In the genomic region with DNA sequence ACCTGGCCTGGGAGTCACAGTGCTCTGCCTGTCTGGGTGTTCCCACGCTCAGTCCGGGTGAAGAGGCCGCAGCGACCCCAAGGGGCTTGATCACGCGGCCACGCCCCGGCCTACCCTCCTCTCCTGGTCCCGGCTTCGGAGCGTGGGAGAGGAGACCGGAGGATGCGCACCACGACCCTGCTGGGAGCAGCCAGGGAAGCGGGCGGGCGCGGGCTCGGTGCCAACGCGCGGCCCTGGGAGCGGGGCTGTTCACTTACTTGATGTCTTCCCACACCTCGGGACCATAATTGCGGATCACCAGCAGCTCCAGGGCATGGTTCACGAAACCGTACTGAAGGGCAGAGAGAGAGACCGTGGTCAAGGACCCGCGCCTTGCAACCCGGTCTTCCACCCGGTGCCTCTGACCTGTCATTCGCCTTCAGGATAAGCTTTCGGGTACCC, we compare ENCODE assay signal across 8 mouse cellular contexts. TPM values are rescaled to one million over a fixed set of nuclear protein-coding genes. Genes with fewer than 3 reads are reported as not detected.
DNase-seq lines count a peak whose midpoint lies in the region; ATAC-seq and TF ChIP-seq lines count a peak whose summit lies in the region.

No protein-coding gene starts in this region.

- H3K27me3 ChIP-seq in embryonic facial prominence, embryonic 12.5 days: peaks cover 4% of the 10 kb centered on the region; the same call in 1 of the 2 replicates
- no peaks in the 10 kb centered on the region for H3K27me3 ChIP-seq in heart, adult 2 months (ENCODE audit: control insufficient read depth, insufficient read depth, low read length)
- peaks cover 27% of the 10 kb centered on the region for H3K27me3 ChIP-seq in midbrain, embryonic 10.5 days (ENCODE audit: low read depth, poor library complexity, severe bottlenecking)

- TF ChIP-seq CTCF in heart, adult 2 months (IDR thresholded peaks at IDR 0.05): no peak

- ATAC-seq in CD4-positive, CD25-positive, alpha-beta regulatory T cell, adult 4 months: no peak
- peak; percentile 70 for ATAC-seq in embryonic facial prominence, embryonic 12.5 days (ENCODE audit: insufficient number of reproducible peaks, insufficient read depth, low FRiP score, low TSS enrichment)

- H3K4me1 ChIP-seq in embryonic facial prominence, embryonic 12.5 days: no peaks in the 10 kb centered on the region
- H3K4me1 ChIP-seq in heart, adult 2 months (ENCODE audit: control insufficient read depth, insufficient read depth, low read length): no peaks in the 10 kb centered on the region
- H3K4me1 ChIP-seq in midbrain, embryonic 10.5 days: peaks cover 11% of the 10 kb centered on the region

- H3K4me2 ChIP-seq in embryonic facial prominence, embryonic 12.5 days (replicated peaks): peak overlapping the region; percentile 96

- no peaks in the 10 kb centered on the region for H3K9me3 ChIP-seq in embryonic facial prominence, embryonic 12.5 days
- no peaks in the 10 kb centered on the region for H3K9me3 ChIP-seq in midbrain, embryonic 10.5 days (replicated peaks)

- TF ChIP-seq POLR2A in heart, adult 2 months (IDR thresholded peaks at IDR 0.05; ENCODE audit: insufficient read depth, low read depth, low read length): 0 out of 2 replicates have a peak, but pooled peaks have one; percentile 37

- H3K9ac ChIP-seq in embryonic facial prominence, embryonic 12.5 days: peak overlapping the region; percentile 52
- peak overlapping the region; percentile 65 for H3K9ac ChIP-seq in heart, adult 2 months (ENCODE audit: low read depth, low read length)

- peak overlapping the region; percentile 49 for H3K4me3 ChIP-seq in embryonic facial prominence, embryonic 12.5 days
- H3K4me3 ChIP-seq in heart, adult 2 months: peak overlapping the region; percentile 44
- H3K4me3 ChIP-seq in midbrain, embryonic 10.5 days: peak overlapping the region; percentile 56

- intact Hi-C loops in heart, adult 2 months (cut with DNase I): loop anchor here (2.0 to 10.0 kb wide), 2 partner anchors 31 to 111 kb away; no protein-coding TSS in a partner anchor
- intact Hi-C loops in left cerebral cortex, postnatal 36 days (cut with DNase I): no loop called here

- H3K79me2 ChIP-seq in heart, adult 2 months (replicated peaks; ENCODE audit: control insufficient read depth, insufficient read depth, low read length): no peaks in the 10 kb centered on the region

- WGBS in embryonic facial prominence, embryonic 12.5 days: under 1% methylated on average over 32 of the region's 34 CpGs
- WGBS in heart, adult 2 months: 1% methylated on average over 34 of the region's 34 CpGs
- WGBS in midbrain, embryonic 10.5 days: under 1% methylated on average over 34 of the region's 34 CpGs

- H3K36me3 ChIP-seq in embryonic facial prominence, embryonic 12.5 days: no peaks in the 10 kb centered on the region
- H3K36me3 ChIP-seq in heart, adult 2 months (ENCODE audit: control insufficient read depth, insufficient read depth, low read length): no peaks in the 10 kb centered on the region
- no peaks in the 10 kb centered on the region for H3K36me3 ChIP-seq in midbrain, embryonic 10.5 days

- H3K27ac ChIP-seq in embryonic facial prominence, embryonic 12.5 days: no peak overlapping the region
- H3K27ac ChIP-seq in heart, adult 2 months: peak overlapping the region; percentile 72
- peak overlapping the region; percentile 60 for H3K27ac ChIP-seq in midbrain, embryonic 10.5 days (replicated peaks)

- TF ChIP-seq EP300 in heart, adult 2 months (IDR thresholded peaks at IDR 0.05; ENCODE audit: insufficient read depth, low read depth, low read length): no peak

- peak; percentile 19 for DNase-seq in CD4-positive, CD25-positive, alpha-beta regulatory T cell, adult 2 months (ENCODE audit: low read depth, low spot score)
- DNase-seq in heart, adult 2 months: peak; percentile 74 to 78
- DNase-seq in kidney, adult 11 months: peak; percentile 19
- peak; percentile 73 to 82 for DNase-seq in left cerebral cortex, postnatal 36 days (ENCODE audit: low spot score in 2 of 2)
- peak; percentile 63 for DNase-seq in midbrain, embryonic 10.5 days (ENCODE audit: low spot score)
- peak; percentile 25 for DNase-seq in skeletal muscle tissue, adult 2 months (ENCODE audit: low read depth, low spot score)

RNA-seq across cellular contexts. Expression of a gene that starts 0.7 kb away (rescaled TPM):
- 1 to 10 TPM; 3.8 to 4.8 TPM for polyA plus RNA-seq in CD4-positive, CD25-positive, alpha-beta regulatory T cell, adult 4 months (2017; shearing (Covaris generic))
- 8.0 and 9.7 TPM in 2 replicates for polyA plus RNA-seq in embryonic facial prominence, embryonic 12.5 days (2016; fragmentation: Nextera tagmentation; extraction: Ambion mirVana)
- total RNA-seq in heart, adult 2 months (2021): 10 to 100 TPM; 14.7 to 15.1 TPM
- polyA plus RNA-seq in heart, adult 2 months (2012; rRNA removed): 9.4 and 18.6 TPM in 2 replicates
- 100 to 1,000 TPM; 165 to 169 TPM for total RNA-seq in left cerebral cortex, postnatal 36 days (2021)
- 5.6 and 6.8 TPM in 2 replicates for polyA plus RNA-seq in midbrain, embryonic 10.5 days (2016; fragmentation: Nextera tagmentation; extraction: Ambion mirVana)

Comparison
In these comparisons a context has a peak if more than half of its experiments do, and no peak if none do; other contexts are left out.
1. DNase-seq: peak in every context shown above with its lines; median percentile 78 in left cerebral cortex, postnatal 36 days; 76 in heart, adult 2 months; 63 in midbrain, embryonic 10.5 days; 25 in skeletal muscle tissue, adult 2 months; 19 in CD4-positive, CD25-positive, alpha-beta regulatory T cell, adult 2 months; 19 in kidney, adult 11 months.